Mouse (Mus musculus) frontal cortex, postnatal 14 days (tissue): ENCODE results near the gene G6pdx.
A peak's percentile ranks its signal among the peaks of the same experiment; 100 is the strongest.

Experiments
- DNase-seq, 2 experiments: peaks; one replicate each; pipeline ENCODE4 v3.0.0; 2022; ENCODE audit warnings: low spot score in 2 of 2

Gene G6pdx

DNA sequence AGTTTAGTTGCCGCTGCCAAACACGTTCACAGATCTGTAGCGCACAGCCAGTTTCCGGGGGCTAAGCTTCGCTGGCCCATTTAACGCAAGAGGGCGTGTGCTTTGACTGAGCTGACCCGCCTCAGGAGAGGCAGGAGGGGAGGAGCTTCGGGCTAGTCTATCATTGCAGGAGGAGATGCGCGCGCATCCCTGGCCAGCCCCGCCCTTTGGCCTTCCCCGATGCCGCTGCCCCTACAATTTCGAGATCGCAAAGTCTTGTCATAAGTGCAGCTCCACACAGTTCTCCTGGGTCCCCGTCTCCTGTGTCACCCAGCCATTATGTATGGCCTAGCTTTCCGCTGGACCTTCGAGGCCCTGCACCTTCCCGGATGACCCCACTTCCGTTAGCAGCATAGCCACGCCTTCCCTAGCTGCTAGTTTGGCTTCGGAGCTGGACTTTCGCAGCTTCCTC, at the start of gene G6pdx:
TSS of gene G6pdx (minus strand) at position 369 of the 451 bp plus-strand sequence.
- peak; percentile 75 to 76 for DNase-seq

DNA sequence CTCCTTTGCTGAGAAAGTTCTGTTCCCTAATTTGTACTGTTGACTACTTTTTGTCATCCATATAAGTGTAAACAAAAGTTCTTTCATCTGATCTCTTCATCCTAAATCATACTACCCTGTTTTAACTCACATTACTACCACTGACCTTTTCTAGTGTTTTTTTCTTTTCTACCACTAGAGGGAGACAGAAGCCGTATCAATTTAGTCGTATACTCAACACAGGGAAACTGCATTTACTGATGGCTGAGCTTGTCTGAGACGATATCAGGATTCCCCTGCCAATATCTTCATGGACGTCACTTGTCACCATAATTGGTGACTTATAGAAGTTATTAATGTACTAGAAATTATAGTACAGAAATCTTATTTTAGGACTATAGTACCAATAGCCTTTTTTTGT, 23.8 kb upstream of the G6pdx start:
- DNase-seq: no peak

DNA sequence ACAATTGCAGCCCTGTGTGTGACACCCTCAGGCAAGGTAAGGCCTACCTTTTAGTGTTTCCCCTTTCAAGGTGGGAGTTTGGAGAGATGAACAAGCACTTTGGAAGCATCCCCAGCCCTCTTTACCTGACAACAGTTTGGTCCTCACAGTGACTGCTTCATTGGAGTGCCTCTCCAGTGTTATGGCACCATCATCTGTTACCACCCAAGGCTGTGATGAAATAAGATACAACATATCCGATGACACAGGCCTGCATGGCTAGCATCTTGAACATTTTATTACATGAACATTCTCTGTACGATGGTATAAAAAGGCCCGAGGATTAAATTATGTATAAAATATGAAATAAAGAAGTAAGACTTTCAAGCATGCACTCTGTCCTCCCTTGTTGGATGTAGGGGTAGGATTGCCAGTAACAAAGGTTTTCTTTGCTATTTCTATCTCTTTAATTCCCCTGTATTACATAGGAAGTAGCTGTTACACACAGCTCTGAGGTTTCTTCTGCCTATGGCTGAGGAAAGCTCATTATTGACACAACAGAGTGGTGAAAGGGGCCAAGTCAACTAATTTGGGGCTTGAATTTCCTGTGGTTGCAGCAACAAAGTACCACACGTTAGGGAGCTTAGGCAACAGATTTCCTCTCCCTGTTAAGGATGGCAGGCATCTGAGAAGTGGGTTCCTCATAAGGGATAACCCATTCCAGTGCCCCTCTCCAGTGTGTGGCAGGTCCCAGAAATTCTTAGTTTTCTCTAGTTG, 22.3 kb upstream of the G6pdx start:
- no peak for DNase-seq

DNA sequence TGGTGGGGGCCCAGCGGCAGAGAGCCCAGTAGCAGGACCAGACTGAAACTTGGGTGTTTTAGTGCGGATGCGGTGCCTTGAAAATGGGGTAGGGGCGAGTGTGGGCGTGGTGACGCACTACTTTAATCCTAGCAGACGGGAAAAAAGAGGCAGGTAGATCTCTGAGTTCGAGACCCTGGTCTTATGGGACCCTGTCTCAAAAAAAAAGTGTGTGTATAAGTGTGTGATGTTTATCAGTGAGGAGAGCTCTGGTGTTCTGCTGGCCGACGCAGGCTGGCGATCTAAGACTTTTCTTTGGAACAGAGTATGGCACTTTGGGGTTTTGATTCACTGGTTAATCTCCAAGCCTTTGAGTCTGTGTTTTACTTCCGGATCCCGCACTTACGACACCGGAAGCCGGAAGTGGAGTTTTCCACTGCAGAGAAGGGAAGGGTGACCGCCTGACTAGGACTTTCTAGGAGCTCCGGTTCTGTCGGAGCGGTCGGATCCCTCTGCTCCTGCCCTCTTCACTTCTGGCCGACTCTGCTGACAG, 362 bp upstream of the G6pdx start:
- DNase-seq: peak; percentile 44 to 60

DNA sequence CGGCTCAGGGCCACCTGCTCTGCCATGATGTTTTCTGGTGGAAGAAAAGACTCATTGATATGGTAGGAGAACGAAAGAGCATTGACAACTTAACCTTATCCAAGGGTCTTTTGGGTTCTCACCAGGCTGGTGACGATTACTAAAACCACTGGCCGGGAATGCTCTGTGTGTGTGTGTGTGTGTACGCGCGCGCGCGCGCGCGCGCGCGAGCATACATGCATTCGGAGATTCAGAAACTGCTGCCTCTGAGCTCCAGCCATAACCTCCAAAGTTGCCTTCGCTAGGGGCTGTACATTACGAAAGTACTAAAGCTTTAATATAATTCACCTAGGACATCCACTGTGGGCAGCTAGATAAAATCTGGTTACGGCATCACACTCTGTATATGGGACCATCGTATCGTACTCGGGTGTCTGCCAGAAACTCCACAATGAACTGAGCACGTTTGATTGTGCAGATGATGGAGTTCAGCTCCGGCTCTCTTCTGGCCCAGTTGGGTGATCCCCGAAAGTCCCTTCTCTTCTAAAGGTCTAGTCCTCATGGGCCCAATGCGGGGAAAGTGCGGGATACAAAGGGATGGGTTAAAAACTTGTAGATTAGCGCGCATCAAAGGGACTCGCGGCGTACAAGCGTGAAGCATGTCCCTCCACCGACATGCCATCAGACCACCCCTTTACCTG, 708 bp downstream of the G6pdx start:
- DNase-seq: no peak

DNA sequence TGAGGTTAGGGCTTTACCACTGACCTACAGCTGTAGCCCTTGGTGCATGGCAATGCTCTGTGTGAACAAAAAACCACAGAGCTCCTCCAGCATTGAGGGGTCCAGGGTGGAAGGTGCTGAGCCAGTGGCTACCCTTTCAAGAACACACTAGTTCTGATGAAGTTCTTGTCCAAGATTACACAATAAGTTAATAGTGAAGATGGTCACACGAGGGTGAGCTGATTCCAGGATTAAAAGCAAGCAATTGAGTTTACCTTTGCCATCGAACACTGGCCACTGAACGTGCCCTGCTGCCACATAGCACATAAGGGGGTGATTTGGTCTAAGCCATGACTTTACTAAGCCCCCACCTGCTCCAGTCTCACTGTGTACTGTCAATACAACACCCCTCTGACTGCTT, 1.9 kb downstream of the G6pdx start:
- DNase-seq: no peak

DNA sequence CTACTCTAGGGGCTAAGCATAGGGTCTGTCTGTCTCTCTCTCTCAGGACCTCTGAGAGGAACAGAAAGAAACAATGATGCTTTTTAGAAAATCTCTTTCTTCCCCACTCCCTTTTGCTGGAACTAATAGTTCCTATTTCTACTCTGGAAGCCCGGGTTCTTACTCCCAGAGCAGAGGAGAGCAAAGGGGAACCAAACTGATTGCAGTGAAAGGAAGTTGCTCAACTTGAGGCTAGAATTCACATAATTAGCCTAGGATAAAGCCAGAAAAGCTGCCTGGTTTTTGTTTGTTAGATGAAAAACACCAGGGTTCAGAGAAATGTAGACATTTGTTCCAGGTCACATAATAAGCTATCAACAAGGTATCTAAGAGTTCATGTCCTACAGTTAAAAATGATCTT, 2.7 kb downstream of the G6pdx start:
- DNase-seq: no peak

DNA sequence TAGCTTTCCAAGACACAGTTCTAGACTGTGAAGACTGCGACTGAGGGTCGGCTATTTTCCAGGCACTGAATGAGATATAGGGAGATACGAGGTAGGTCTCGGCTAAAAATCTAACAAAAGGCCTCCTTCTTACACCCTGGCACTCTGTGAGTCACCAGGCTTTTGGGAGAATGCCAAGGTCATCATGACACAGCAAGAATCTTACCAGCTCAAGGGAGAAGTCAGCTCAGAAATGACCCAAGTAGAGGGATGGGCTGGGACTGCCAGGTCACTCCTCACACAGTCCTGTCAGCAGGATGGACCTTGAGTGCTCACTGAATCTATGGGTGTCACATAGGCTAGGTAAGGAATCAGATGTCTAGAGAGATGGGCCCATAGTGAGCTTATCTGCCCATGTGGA, 3.8 kb downstream of the G6pdx start:
- no peak for DNase-seq

DNA sequence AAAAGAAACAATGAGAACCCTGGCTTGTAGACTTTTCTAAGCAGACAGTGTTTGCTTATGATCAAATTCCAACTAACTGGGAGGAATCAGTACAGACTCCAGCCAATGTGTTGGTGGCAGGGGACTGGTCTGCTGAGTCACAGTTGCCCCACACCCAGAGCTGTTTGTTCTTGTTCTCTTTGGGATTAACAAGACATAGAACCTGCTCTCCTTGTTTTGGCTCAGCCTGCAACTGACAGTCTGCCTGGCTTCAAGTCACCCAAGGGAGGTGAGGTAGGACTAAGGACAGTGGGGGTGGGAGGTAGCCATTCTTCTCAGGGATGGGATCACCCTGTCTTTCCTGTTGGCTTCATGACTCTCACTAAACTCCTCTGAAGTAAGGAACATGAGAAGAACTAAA, 4.6 kb downstream of the G6pdx start:
- DNase-seq: no peak

DNA sequence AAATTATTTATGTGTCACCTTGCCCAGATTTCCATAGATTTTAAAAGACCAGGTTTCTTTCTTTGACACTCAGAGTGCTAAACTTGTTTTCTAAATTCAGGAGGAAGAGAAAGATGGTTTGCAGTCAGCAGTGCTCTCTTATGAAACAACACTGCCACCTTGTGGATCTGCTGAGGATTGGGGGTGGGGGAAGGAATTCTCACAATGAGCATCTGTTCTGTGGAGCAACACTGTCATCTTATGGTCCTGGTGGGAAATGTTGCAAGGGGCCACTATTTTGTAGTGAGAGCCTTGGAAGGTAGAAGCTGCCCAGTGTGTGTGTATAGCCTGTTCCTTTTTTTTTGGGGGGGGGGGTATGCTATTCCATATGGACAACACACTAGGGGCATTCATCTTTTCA, 15.6 kb downstream of the G6pdx start:
- DNase-seq: peak; percentile 38 to 62

DNA sequence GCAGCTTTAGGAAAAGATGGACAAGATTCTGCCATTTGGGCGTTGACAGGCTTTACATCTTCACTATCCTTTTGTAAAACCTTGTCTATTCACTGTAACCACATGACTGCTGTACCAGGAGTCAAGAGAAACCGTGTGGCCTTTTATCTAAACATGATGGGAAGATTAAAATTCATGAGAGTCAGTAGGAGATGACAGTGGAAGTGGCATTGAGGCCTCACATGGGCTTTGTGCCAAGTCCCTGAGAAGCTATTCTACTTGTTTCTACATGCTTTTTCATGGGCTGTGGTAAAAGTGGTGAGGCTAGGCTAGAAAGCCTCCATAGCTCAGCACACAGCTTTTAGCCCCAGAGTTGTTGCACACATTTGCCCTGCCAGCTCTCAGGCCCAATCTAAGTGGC, 20.7 kb downstream of the G6pdx start:
- DNase-seq: no peak

DNA sequence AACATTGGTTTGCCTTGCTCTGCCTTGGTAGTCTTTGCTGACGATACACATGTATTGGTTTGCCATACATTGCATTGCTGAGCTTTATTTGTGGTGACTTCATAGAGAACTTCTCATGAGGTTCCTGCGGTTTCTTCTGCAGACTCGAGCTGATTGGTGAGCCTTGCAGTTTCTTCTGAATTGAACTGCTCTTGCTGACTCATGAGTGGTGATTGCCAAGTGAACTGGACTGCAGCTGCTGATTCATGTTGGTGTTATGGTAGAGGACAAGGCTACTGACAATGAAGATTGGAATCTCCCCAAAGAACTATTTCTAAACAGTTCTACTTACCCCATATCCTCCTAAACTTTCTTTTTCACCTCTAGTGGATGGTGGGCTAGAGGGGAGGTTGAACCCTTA, 28.9 kb downstream of the G6pdx start:
- DNase-seq: no peak

DNA sequence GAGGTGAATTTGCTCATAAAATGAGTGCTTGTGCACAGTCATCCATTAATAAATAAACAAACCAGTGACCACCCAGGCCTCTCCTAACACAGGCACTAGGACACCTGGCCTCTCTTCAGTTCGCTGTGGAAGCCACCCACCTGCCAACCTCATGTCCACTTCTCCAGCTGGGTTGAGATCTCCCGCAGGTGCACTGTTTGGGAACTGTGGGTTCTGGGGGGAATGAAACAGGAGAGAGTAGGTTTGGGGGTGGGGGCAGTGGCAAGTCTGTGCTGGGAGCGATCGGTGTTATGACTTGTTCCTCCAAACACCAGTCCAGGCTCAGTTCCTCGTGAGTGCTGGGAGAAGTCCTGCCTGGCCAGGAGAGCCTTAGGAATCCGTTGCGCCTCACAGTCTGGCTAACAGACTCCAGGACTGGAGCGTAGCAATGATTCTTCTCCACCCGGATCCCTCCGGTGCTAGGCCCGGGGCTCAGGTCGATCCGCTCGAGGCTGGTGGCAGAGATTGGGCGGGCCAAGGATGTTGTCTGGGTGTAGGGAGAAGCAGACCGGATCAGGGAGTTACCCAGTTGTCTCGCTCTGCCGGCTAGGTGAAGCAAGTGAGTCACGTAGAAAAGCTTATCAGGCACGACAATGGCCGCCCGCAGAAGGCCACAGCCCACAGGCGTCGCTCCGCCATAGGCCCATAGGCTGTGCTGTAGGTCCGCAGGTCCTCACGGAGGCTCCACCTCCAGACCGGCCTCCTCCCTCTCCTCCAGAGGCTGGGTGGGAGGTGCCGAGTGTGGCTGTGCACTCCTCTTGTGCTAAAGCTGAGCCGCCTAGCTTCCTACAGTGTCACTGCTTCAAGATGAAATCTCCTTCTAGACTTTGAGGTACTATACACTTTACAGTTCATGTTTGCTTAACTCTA, 36.2 kb downstream of the G6pdx start, which contains the start of the genes Fam3a and Ikbkg:
TSS of gene Fam3a (minus strand) at position 738 of the 909 bp plus-strand sequence.
TSS of gene Ikbkg (plus strand) at position 756 of the 909 bp plus-strand sequence.
- DNase-seq: peak; percentile 70 to 73

DNA sequence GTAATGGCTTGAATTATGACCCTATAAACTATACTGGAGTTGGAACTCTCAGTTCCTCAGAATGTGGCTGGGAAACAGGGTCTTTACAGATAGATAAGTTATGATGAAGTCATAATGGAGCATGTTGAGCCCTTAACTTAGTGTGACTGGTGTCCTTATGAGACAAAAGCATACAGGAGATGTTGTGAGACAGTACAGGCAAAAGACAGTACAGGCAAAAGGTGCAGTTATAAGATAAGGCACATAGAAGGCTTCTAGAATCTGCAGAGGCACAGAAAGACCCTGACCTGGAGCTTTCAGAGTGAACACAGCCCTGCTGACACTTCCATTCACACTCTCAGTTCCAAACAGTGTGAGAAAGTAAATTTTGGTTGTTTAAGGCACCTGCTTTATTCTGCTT, 40.8 kb downstream of the G6pdx start:
- no peak for DNase-seq

DNA sequence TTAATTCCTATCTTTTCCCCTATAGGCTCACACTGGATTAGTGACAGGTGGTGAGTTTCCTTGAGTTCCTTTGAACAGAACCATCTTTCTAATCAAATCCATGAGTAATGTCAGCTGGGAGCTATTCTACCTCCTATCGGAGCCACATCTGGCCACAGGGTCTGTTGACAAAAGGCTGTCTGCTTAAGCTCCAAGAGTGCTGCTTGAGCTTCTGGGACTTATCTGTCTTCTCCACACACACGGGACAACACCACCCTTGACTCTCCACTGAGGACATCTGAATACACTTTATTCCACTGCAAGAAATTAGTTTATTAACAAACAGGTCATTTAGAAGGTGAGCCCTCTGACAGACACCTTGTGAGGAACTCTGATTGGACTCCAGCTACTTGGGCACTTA, 44.5 kb downstream of the G6pdx start:
- no peak for DNase-seq

DNA sequence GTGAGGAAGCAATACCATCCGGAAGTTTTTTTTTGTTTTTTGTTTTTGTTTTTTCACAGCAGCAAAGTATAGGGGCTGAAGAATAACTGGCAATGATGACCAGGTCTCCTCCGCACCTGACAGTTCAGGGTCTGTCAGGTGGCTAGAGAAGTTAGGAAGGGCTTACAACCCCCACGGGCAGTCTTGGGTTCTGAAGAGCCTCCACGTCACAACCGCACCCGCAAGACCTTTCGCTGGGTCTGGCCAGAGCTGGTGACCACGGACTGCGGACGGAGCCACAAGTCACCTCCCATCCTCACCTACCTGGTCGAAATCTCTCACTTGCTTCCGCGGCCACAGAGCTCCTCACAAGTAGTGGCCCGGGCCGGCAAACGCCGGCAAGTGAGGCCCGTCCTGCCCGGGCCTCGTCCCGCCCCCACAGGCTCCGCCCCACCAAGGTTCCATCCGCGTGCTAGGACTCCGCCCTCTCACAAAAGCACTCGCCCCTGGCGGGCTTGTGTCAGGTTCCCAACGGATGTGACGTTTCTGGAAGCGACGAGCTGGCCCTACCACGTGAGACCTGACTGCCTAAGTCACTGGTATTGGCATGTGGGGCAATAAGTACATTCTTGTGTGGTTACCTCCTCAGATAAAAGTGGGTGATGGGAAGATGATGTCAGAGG, 56.0 kb downstream of the G6pdx start, which contains the start of the genes Ubl4a and Slc10a3:
TSS of gene Ubl4a (minus strand) at position 331 of the 662 bp plus-strand sequence.
TSS of gene Slc10a3 (minus strand) at position 462 of the 662 bp plus-strand sequence.
- peak; percentile 67 to 75 for DNase-seq

DNA sequence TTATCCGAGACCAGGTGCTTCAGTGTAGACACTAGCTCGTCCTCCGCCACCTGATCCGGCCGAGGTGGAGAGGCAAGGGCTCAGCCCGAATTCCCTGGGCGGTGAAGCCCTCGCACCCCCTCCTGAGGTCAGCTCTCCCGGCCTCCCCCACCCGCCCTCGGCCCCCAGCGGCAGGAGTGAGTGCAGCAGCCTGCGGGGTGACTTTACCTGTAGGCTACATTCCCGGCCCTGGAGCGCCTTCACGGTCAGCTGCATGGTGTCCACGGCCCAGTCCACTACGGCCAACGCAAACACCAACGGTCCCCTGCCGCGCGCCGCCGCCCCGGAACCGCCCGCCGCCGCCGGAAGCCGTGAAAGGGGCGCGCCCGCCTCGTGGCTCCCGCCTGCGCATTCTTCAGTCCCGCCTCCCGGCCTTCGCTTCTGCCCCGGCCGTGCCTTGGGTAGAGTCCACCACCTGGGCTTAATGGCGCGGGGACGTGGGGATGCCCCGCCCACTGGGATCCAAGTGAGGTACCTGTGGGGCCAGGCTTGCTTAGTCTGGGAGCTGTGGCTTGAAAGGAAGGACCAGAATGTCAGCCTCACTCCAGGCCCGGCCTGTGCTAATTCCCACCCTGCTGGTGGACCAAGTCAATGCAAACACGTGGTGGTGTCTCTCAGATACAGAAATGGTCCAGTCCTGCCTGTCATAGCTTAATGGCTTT, 60.6 kb downstream of the G6pdx start:
- peak; percentile 33 to 48 for DNase-seq

DNA sequence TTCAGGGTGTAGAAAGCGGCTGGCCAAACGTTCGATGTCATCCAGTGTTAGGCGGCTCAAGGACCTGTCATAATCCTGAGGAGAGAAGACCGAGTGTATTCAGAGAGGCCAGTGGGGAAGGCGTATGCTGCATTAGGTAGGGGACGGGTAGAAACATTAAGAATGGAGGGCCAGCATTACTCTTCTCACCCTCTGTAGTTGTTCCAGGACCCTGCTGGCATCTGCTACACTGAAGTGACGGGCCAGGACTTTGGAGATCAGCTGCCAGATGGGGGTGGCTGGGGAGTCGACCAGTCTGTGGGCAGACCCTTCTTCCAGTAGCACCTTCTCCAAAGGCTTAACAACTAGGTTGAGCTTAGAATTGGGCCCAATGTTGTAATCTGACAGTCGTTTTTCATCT, 61.5 kb downstream of the G6pdx start:
- no peak for DNase-seq
